Mouse (Mus musculus): ENCODE measurements around the gene Tac2. TPM values are rescaled to one million over a fixed set of nuclear protein-coding genes. Genes with fewer than 3 reads are reported as not detected.
"Not testable (repeated sequence)": the region's sequence is repeated elsewhere in the genome, so short reads cannot be mapped to it uniquely, and the experiment has no call there.

Tac2 gene
- total RNA-seq, 2 experiments from 2014 or later: 5.2 to 6.3 TPM

- DNase-seq (ENCODE audit: low spot score in 2 of 2): no peak
Observed at GRCm38 (mm10) chr10:127755246-127755645, 31.0 kb downstream of the Tac2 start.

- no peak for DNase-seq (ENCODE audit: low spot score in 2 of 2)
Observed at GRCm38 (mm10) chr10:127755770-127756468, 31.6 kb downstream of the Tac2 start.

- DNase-seq (ENCODE audit: low spot score in 2 of 2): no peak
Observed at GRCm38 (mm10) chr10:127759181-127760110, 35.2 kb downstream of the Tac2 start, which contains the start of the genes Rdh1 and Rdh16f1. TSS of gene Rdh1 (plus strand) at chr10:127759721. TSS of gene Rdh16f1 (plus strand) at chr10:127759787.

GRCm38 (mm10) chr10:127762926-127763325 is 38.6 kb downstream of the Tac2 start:
- not testable (repeated sequence) for DNase-seq (ENCODE audit: low spot score in 2 of 2)

- DNase-seq (ENCODE audit: low spot score in 2 of 2): no peak
Observed at GRCm38 (mm10) chr10:127763914-127764680, 39.8 kb downstream of the Tac2 start.

GRCm38 (mm10) chr10:127766564-127766963 is 42.3 kb downstream of the Tac2 start:
- DNase-seq (ENCODE audit: low spot score in 2 of 2): no peak

GRCm38 (mm10) chr10:127776011-127776410 is 51.7 kb downstream of the Tac2 start, which contains the start of gene Rdh9:
TSS of gene Rdh9 (plus strand) at chr10:127776386.
- no peak for DNase-seq (ENCODE audit: low spot score in 2 of 2)

Other genes starting within 250 kb of the Tac2 start
- gene Stac3, start 222.8 kb upstream of the Tac2 start, total RNA-seq (2021): 1 to 10 TPM; 5.0 to 6.4 TPM
- gene Ndufa4l2, start 209.5 kb upstream of the Tac2 start, total RNA-seq (2021): 1 to 10 TPM; 4.8 to 6.9 TPM
- 10 to 100 TPM; 33.0 to 35.5 TPM for gene Shmt2, start 202.0 kb upstream of the Tac2 start, total RNA-seq (2021)
- 1 to 10 TPM; 2.7 TPM for gene Nxph4, start 189.9 kb upstream of the Tac2 start, total RNA-seq (2021)
- 100 to 1,000 TPM; 287 to 301 TPM for gene Lrp1, start 103.3 kb upstream of the Tac2 start, total RNA-seq (2021)
- gene Stat6, start 81.5 kb upstream of the Tac2 start, total RNA-seq (2021): 1 to 10 TPM; 6.1 to 6.2 TPM
- 1 to 10 TPM; 3.5 to 5.7 TPM for gene Nemp1, start 57.6 kb upstream of the Tac2 start, total RNA-seq (2021)
- 10 to 100 TPM; 33.3 to 36.9 TPM for gene Nab2, start 55.9 kb upstream of the Tac2 start, total RNA-seq (2021)
- gene Myo1a, start 19.3 kb upstream of the Tac2 start, total RNA-seq (2021): under 1 TPM; 0.48 to 0.76 TPM
- 1 to 10 TPM; 9.1 to 9.5 TPM for gene Zbtb39, start 15.1 kb downstream of the Tac2 start, total RNA-seq (2021)
- 1 to 10 TPM; 1.6 TPM for gene Gpr182, start 27.3 kb downstream of the Tac2 start, total RNA-seq (2021)
- gene Rdh1, start 35.2 kb downstream of the Tac2 start, total RNA-seq (2021): under 1 TPM; 0.09 to 0.24 TPM
- gene Rdh16f1, start 35.3 kb downstream of the Tac2 start, total RNA-seq (2021): under 1 TPM; 0.25 to 0.76 TPM
- gene Rdh9, start 51.9 kb downstream of the Tac2 start, total RNA-seq (2021): not detected
- gene Rdh16, start 76.7 kb downstream of the Tac2 start, total RNA-seq (2021): under 1 TPM; 0.12 to 0.21 TPM
- not detected for gene Rdh19, start 125.5 kb downstream of the Tac2 start, total RNA-seq (2021)
- gene Rdh16f2, start 142.0 kb downstream of the Tac2 start, total RNA-seq (2021): not detected
- not detected for gene Rdh7, start 164.3 kb downstream of the Tac2 start, total RNA-seq (2021)
- gene Sdr9c7, start 174.0 kb downstream of the Tac2 start, total RNA-seq (2021): under 1 TPM in 1 of 2 experiments, not detected in 1; 0.12 TPM